Mouse (Mus musculus) kidney, postnatal 36 days (tissue): ENCODE measurements at regions not wholly inside any gene's neighbourhood (a gene's known extent, or its start where the extent isn't known, plus 50 kb on each side); places are given as distances from the start of the nearest gene placed in this dataset.

Experiments
- DNase-seq, 2 experiments: peaks; one replicate each; pipeline ENCODE4 v3.0.0; 2021 to 2022; ENCODE audit warnings: mixed read lengths in 2 of 2

GRCm38 (mm10) chr1:169313241-169313640 lies 218.0 kb downstream of the Nuf2 start:
- no peak for DNase-seq

GRCm38 (mm10) chr1:169283440-169283839 lies 247.8 kb downstream of the Nuf2 start:
- DNase-seq, result no peak

DNA sequence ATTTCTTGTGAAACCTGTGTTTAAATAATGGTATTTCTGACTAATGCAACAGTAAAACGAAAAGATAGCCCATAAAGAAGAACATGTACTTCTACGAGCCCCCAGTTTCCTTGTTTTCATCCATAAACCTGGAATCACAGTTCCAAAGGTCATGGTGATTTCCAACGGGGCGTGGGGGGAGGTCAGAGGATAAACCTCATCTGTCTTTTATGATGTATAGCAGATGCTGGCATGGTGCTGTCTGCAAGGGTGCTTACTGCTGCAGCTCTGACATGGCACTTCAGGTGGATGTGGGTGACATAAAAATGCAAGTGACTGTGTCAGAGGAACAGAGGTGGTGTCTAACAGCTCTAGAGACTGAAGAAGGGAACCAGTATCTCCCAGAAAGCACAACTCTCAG lies 260.5 kb downstream of the Nuf2 start:
- DNase-seq, result no peak

- no peak for DNase-seq
Observed at GRCm38 (mm10) chr1:169263984-169264660, 267.1 kb downstream of the Nuf2 start.

- peak in 1 of 2 experiments; percentile 25 for DNase-seq
Observed at GRCm38 (mm10) chr1:169254250-169254937, 276.9 kb downstream of the Nuf2 start.

- no peak for DNase-seq
Observed at GRCm38 (mm10) chr1:169252189-169252588, 279.1 kb downstream of the Nuf2 start.

DNA sequence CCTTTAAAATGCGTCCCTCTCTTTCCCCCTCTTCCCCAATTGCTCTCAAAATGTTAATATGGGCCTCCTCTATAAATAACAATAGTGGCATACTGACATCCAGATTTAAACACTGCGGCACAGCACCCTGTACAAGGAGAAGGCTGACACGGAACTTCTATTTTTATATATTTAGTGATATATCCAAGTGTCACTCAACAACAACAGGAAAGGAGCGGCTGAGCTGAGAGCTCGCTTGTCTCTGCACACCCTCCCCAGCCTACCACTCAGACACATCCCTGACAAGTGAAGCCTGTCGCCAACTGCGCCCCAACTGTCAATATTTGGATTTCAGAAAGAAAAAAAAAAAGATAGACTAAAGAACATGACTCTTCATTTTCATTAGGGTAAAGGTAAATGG lies 282.2 kb downstream of the Nuf2 start:
- no peak for DNase-seq

- DNase-seq, result peak; percentile 27 to 30
Observed at GRCm38 (mm10) chr1:169240377-169240776, 290.9 kb downstream of the Nuf2 start.

DNA sequence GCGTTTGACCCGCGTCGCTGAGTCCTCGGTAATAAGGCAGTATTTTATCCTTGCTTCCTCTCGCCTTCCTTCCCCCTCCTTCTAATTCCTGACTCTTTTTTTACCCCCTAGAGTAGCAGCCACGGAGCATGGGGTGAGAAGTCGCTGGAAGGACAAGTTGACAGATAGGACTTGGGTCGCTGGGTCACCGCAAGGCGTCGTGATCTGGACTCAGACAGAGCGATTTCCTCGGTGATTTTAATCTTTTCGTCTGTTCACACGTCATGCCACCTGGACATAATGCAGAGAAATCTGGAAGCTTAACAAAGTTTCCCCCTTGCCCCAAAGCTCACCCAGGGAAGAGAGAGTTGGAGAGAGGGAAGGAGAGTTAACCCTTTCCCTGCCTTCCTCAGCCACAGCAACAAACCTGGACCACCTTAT lies 292.6 kb downstream of the Nuf2 start:
- peak; percentile 77 to 82 for DNase-seq

GRCm38 (mm10) chr1:169235276-169235681 lies 296.0 kb downstream of the Nuf2 start:
- DNase-seq, result peak; percentile 38 to 78

GRCm38 (mm10) chr1:169233368-169233767 lies 297.9 kb downstream of the Nuf2 start:
- no peak for DNase-seq

DNA sequence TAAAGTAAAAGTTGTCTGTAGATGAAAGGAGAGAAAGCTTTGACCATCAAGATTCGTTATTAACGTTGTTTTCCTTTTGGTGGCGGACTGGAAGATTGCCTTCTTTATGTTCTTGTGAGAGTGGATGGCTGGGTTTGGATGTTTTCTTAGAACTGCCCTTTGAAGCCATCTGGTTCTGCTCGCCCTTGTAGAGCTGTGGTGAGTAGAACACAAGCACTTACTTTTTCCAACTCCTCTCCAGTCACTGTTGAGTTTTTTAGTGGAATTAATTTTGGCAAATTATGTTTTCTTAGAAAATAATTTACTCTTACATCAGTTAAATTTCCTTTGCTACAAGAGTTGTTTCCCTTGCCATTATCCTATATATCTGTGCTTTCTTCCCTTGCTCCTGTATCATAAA lies 301.2 kb downstream of the Nuf2 start:
- DNase-seq, result no peak

DNA sequence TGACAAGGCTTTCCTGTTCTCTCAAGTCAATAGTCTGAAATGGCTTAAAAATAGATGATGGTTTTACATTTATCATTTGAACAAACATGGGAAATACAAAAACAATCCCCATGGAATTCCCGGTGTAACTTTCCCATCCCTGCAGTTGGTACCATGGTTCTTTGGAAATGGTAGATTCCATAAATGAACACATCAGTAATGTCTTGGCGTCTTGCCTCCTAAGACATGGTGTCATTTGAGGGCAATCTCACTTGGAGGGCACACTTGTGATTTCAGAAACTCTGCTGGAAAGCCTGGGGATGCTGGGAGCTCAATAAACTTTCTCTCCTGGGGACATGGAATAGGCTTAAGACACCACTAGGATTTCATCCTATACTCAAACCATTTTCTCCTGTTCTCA lies 306.8 kb downstream of the Nuf2 start:
- peak; percentile 31 to 69 for DNase-seq

- DNase-seq, result peak in 1 of 2 experiments; percentile 14
Observed at GRCm38 (mm10) chr1:169187658-169188057, 343.6 kb downstream of the Nuf2 start.

DNA sequence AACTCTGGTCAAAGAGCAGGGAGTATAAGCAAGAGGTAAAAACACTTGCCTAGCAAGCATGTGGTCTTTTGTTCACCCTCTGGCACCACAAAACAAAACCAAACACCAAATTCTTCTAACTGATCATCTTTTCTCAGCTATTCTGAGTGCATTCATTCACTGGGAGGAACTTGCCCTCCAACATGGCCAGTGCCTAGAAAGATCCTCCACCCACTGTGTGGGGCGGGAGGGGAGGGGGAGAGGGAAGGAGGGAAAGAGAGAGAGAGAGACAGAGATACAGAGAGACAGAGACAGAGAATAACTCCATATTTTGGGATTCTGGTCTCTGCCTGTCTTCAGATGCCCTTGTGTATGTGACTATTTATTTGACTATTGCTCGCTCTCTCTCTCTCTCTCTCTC lies 360.9 kb downstream of the Nuf2 start:
- DNase-seq, result no peak

- DNase-seq, result no peak
Observed at GRCm38 (mm10) chr1:169168033-169168432, 363.2 kb downstream of the Nuf2 start.

- DNase-seq, result peak; percentile 25 to 55
Observed at GRCm38 (mm10) chr1:169166041-169166850, 365.0 kb downstream of the Nuf2 start.

GRCm38 (mm10) chr1:169160858-169161257 lies 370.4 kb downstream of the Nuf2 start:
- peak; percentile 51 to 74 for DNase-seq

DNA sequence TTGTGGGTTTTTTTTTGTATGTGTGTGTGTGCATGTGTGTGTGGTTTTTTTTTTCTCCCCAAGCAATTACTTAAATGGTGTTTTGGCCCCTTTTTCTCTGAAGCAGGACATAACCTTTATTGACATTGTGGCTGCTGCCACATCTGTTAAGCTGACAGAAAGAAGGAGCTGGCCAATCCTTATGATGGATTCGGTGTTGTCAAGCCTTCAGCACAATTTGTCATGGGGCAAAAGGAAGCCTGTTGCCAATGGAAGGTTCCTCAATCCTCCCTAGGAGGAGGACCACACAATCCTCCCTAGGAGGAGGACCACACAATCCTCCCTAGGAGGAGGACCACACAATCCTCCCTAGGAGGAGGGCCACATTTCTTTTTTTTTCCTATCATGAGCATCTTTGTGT lies 371.0 kb downstream of the Nuf2 start:
- DNase-seq, result peak; percentile 22 to 44

GRCm38 (mm10) chr1:169159786-169160185 lies 371.5 kb downstream of the Nuf2 start:
- peak; percentile 28 to 77 for DNase-seq

- no peak for DNase-seq
Observed at GRCm38 (mm10) chr1:169157496-169157895, 373.8 kb downstream of the Nuf2 start.

DNA sequence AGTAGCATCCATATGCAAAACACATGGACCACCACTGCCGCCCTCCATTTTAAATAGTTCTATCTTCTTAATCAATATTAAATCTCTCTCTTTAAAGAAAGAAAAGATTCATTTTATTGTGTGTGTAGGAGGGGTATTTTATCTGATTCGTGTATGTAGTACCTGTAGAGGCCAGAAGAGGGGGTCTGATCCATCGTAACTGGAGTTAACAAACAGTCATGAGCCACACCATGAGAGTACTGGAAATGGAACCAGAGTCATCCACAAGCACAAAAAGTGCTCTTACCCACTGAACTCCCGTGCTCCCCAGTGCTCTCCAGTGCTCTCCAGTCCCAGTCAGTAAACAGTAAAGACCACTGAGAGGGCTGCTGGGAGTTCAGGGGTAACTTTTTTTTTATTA lies 374.4 kb downstream of the Nuf2 start:
- DNase-seq, result no peak
